Mouse (Mus musculus) forebrain, embryonic 11.5 days (tissue): ENCODE measurements around the gene 1700024P04Rik. TPM values are rescaled to one million over a fixed set of nuclear protein-coding genes. Genes with fewer than 3 reads are reported as not detected.
A peak's percentile ranks its signal among the peaks of the same experiment; 100 is the strongest.

Experiments used
- ATAC-seq: fragments of 200-750 bp; cut with Nextera tagmentation; replicated peaks from 2 replicates; pipeline ENCODE4 v1.8.0; 2017; ENCODE audit warnings: moderate TSS enrichment; ENCODE audit not compliant: low FRiP score
- DNase-seq: peaks from one replicate; pipeline ENCODE4 v3.0.0-alpha.2; 2017; ENCODE audit warnings: low spot score
- H3K27ac ChIP-seq: fragments of 300-500 bp; sonication (generic); 2 replicates; pipeline ENCODE4 v1.5.1; 2014; ENCODE audit warnings: low read depth, low read length
- H3K27me3 ChIP-seq: fragments of 300-500 bp; sonication (generic); 2 replicates; pipeline ENCODE4 v1.6.1; 2014; ENCODE audit warnings: mild to moderate bottlenecking, low read length, mixed read lengths; ENCODE audit not compliant: control insufficient read depth, insufficient read depth
- H3K36me3 ChIP-seq: fragments of 300-500 bp; sonication (generic); 2 replicates; pipeline ENCODE4 v1.6.1; 2014; ENCODE audit warnings: mild to moderate bottlenecking, low read length, moderate library complexity, mixed read lengths; ENCODE audit not compliant: control insufficient read depth, insufficient read depth
- H3K4me1 ChIP-seq: fragments of 300-500 bp; sonication (generic); replicated peaks from 2 replicates; pipeline ENCODE4 v1.6.1; 2014; ENCODE audit warnings: low read length, mixed read lengths; ENCODE audit not compliant: control insufficient read depth, insufficient read depth
- H3K4me2 ChIP-seq: fragments of 300-500 bp; sonication (generic); 2 replicates; pipeline ENCODE4 v1.6.1; 2014; ENCODE audit warnings: low read depth, mild to moderate bottlenecking, low read length, moderate library complexity, mixed read lengths; ENCODE audit not compliant: severe bottlenecking
- H3K4me3 ChIP-seq: fragments of 300-500 bp; sonication (generic); 2 replicates; pipeline ENCODE4 v1.5.1; 2014; ENCODE audit warnings: low read depth, low read length
- H3K9ac ChIP-seq: fragments of 300-500 bp; sonication (generic); 2 replicates; pipeline ENCODE4 v1.6.1; 2014; ENCODE audit warnings: low read length
- H3K9me3 ChIP-seq: fragments of 300-500 bp; sonication (generic); 2 replicates; pipeline ENCODE4 v1.6.1; 2016; ENCODE audit warnings: low read length, mixed read lengths; ENCODE audit not compliant: control insufficient read depth
- WGBS: fragments of 180-500 bp; shearing (Covaris S2); extraction: QIAGEN DNeasy Blood & Tissue Kit; methylation state at CpG from one replicate; pipeline ENCODE4 v1.1.7; 2014; 5-methylcytosine and 5-hydroxymethylcytosine counted together
- polyA plus RNA-seq: library from polyadenylated mRNA; unstranded; fragments of >200 nt; fragmentation: Nextera tagmentation; extraction: Ambion mirVana; gene quantifications from 2 replicates; pipeline ENCODE4 v1.2.1, GENCODE M21; 2014

1700024P04Rik gene
- not detected in 2 replicates for polyA plus RNA-seq

- H3K27me3 ChIP-seq: no peaks in the 10 kb centered on the region
- no peaks in the 10 kb centered on the region for H3K4me1 ChIP-seq
- H3K36me3 ChIP-seq: no peaks in the 10 kb centered on the region
- no peak within 1 kb of the TSS for H3K27ac ChIP-seq
- no peak for DNase-seq
- no peak within 1 kb of the TSS for H3K4me3 ChIP-seq
- 76% methylated on average over 2 of the region's 2 CpGs for WGBS
- no peak for ATAC-seq
- no peak within 1 kb of the TSS for H3K9ac ChIP-seq
- H3K9me3 ChIP-seq: no peaks in the 10 kb centered on the region
- no peak within 1 kb of the TSS for H3K4me2 ChIP-seq
These were observed at the start of gene 1700024P04Rik for GRCm38 (mm10) chr13:98984465-98984864. Gene 1700024P04Rik, minus strand, starts transcription at chr13:98984565.

GRCm38 (mm10) chr13:99031223-99032216, 47.2 kb upstream of the 1700024P04Rik start:
- DNase-seq: no peak

DNA sequence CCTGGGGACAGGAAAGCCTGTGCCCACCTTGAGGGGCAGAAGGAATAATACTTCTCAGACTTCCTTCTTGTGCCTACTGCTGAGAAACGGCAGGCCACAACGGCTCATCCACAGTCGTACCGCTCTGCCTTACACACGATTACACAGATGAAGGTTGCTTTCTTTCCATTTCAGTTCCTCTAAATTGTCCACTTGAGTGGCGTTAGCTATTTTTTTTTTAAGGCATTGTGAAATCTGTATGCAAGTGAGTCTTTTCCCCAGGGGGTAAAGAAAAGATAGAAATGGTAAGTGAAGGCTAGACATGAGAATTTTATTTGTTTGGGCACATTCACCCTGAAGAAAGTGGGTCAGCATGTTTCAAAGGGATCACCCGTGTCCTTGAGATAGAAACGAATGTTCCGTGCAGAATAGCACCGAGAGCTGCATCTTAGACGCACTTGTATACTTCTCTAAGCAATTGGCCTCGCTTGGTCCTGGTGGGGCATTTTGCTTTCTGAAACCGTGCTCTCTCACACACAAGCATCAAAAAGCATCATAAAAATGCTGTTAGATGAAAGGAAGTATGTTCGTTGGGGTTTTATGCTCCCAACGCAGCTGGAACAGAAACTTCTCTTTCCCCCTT, 46.3 kb upstream of the 1700024P04Rik start:
- ATAC-seq: 0 out of 2 replicates have a peak, but pooled peaks have one; percentile 21

More at GRCm38 (mm10) chr13:99031223-99032216, 47.2 kb upstream of the 1700024P04Rik start:
- ATAC-seq: no peak
- H3K4me2 ChIP-seq: no peak overlapping the region
- no peaks in the 10 kb centered on the region; the same call in 1 of the 2 replicates for H3K27me3 ChIP-seq
- no peak overlapping the region for H3K27ac ChIP-seq
- no peak overlapping the region for H3K4me3 ChIP-seq
- 68% methylated on average over 11 of the region's 11 CpGs for WGBS
- no peaks in the 10 kb centered on the region for H3K36me3 ChIP-seq
- H3K9ac ChIP-seq: no peak overlapping the region
- H3K9me3 ChIP-seq: no peaks in the 10 kb centered on the region
- peaks cover 14% of the 10 kb centered on the region; the same call in 1 of the 2 replicates for H3K4me1 ChIP-seq

DNA sequence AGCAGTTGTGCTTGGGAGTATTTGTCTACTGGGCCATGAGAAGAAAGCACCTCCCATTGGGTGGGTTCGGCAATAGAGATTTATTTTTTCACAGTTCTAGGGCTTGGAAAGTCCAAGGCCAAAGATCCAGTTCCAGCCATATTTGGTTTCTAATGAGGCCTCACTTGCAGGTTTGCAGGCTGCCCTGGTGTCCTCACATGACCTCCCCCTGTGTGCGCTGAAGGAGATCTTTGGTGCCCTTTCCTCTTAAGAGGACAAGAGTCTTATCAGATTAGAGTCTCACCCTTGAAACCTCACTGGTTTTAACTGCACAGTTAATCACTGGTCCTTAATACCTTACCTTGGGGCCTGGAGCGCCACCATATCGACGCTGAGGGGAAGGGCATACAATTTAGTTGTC, 40.9 kb upstream of the 1700024P04Rik start:
- WGBS: 79% methylated on average over 5 of the region's 5 CpGs
- H3K9me3 ChIP-seq: no peaks in the 10 kb centered on the region
- H3K4me1 ChIP-seq: peaks cover 9% of the 10 kb centered on the region; the same call in 1 of the 2 replicates
- ATAC-seq (no peak), DNase-seq (no peak)
- no peak overlapping the region for H3K4me2 ChIP-seq
- H3K36me3 ChIP-seq: no peaks in the 10 kb centered on the region
- no peak overlapping the region for H3K4me3 ChIP-seq
- H3K9ac ChIP-seq: no peak overlapping the region
- no peak overlapping the region for H3K27ac ChIP-seq
- H3K27me3 ChIP-seq: no peaks in the 10 kb centered on the region; the same call in 1 of the 2 replicates

More for the DNA sequence above, 46.3 kb upstream of the 1700024P04Rik start:
- Histone ChIP-seq H3K9ac (no peak overlapping the region), H3K27ac (no peak overlapping the region), H3K9me3 (no peaks in the 10 kb centered on the region), H3K4me3 (no peak overlapping the region), H3K4me1 (peaks cover 14% of the 10 kb centered on the region; the same call in 1 of the 2 replicates), H3K4me2 (peak overlapping the region; percentile 24; the same call in 1 of the 2 replicates), H3K27me3 (no peaks in the 10 kb centered on the region; the same call in 1 of the 2 replicates), H3K36me3 (no peaks in the 10 kb centered on the region)
- no peak for DNase-seq
- 40% methylated on average over 15 of the region's 15 CpGs for WGBS

- DNase-seq (no peak), ATAC-seq (no peak)
- Histone ChIP-seq H3K9ac (no peak overlapping the region), H3K4me2 (no peak overlapping the region), H3K36me3 (no peaks in the 10 kb centered on the region), H3K4me1 (no peaks in the 10 kb centered on the region), H3K27ac (no peak overlapping the region), H3K4me3 (no peak overlapping the region), H3K9me3 (no peaks in the 10 kb centered on the region), H3K27me3 (no peaks in the 10 kb centered on the region)
- 86% methylated on average over 7 of the region's 7 CpGs for WGBS
These were observed 37.7 kb upstream of the 1700024P04Rik start for GRCm38 (mm10) chr13:99022036-99022435.

GRCm38 (mm10) chr13:99021181-99021580, 36.8 kb upstream of the 1700024P04Rik start:
- Histone ChIP-seq H3K9ac (no peak overlapping the region), H3K4me3 (no peak overlapping the region), H3K4me1 (no peaks in the 10 kb centered on the region), H3K4me2 (no peak overlapping the region), H3K27ac (no peak overlapping the region), H3K36me3 (no peaks in the 10 kb centered on the region), H3K9me3 (no peaks in the 10 kb centered on the region), H3K27me3 (no peaks in the 10 kb centered on the region)
- DNase-seq (no peak), ATAC-seq (no peak)
- 87% methylated on average over 6 of the region's 6 CpGs for WGBS

- 87% methylated on average over 11 of the region's 11 CpGs for WGBS
These were observed 35.7 kb upstream of the 1700024P04Rik start for GRCm38 (mm10) chr13:99019831-99020669.

More at GRCm38 (mm10) chr13:99019831-99020669, 35.7 kb upstream of the 1700024P04Rik start:
- H3K9ac ChIP-seq: no peak overlapping the region
- DNase-seq (no peak), ATAC-seq (no peak)
- no peak overlapping the region for H3K4me3 ChIP-seq
- H3K4me1 ChIP-seq: no peaks in the 10 kb centered on the region
- H3K27ac ChIP-seq: no peak overlapping the region
- no peaks in the 10 kb centered on the region for H3K9me3 ChIP-seq
- no peaks in the 10 kb centered on the region for H3K36me3 ChIP-seq
- no peak overlapping the region for H3K4me2 ChIP-seq
- H3K27me3 ChIP-seq: no peaks in the 10 kb centered on the region
